Mouse (Mus musculus): ENCODE measurements around the gene Olfr658. TPM values are rescaled to one million over a fixed set of nuclear protein-coding genes. Genes with fewer than 3 reads are reported as not detected.

Gene Olfr658
- polyA plus RNA-seq, 1 experiment: not detected

GRCm38 (mm10) chr7:104603173-104603572 lies 43.9 kb downstream of the Olfr658 start:
- Histone ChIP-seq H3K9me3 (replicated peaks; ENCODE audit: control insufficient read depth, insufficient read depth, low read length, poor library complexity, severe bottlenecking) (no peaks in the 10 kb centered on the region), H3K27ac (ENCODE audit: insufficient read depth, low read length) (no peak overlapping the region), H3K4me1 (ENCODE audit: control insufficient read depth, insufficient read depth, low read length) (no peaks in the 10 kb centered on the region), H3K9ac (ENCODE audit: low read depth, poor library complexity, severe bottlenecking) (no peak overlapping the region), H3K4me3 (ENCODE audit: low read depth, low read length) (no peak overlapping the region), H3K27me3 (ENCODE audit: control insufficient read depth, insufficient read depth, low read length, poor library complexity, severe bottlenecking) (no peaks in the 10 kb centered on the region), H3K36me3 (ENCODE audit: control insufficient read depth, insufficient read depth, low read length, poor library complexity, severe bottlenecking) (no peaks in the 10 kb centered on the region)
- TF ChIP-seq CTCF (IDR thresholded peaks at IDR 0.05; ENCODE audit: low read depth, low read length) (peak; percentile 79), EP300 (IDR thresholded peaks at IDR 0.05; ENCODE audit: insufficient read depth, low read depth, low read length) (no peak)

GRCm38 (mm10) chr7:104601679-104602078 lies 45.4 kb downstream of the Olfr658 start, which contains the start of gene Olfr655:
Gene Olfr655, minus strand, starts transcription at chr7:104601779.
- H3K27me3 ChIP-seq (ENCODE audit: control insufficient read depth, insufficient read depth, low read length, poor library complexity, severe bottlenecking): no peaks in the 10 kb centered on the region
- H3K36me3 ChIP-seq (ENCODE audit: control insufficient read depth, insufficient read depth, low read length, poor library complexity, severe bottlenecking): no peaks in the 10 kb centered on the region
- no peaks in the 10 kb centered on the region for H3K4me1 ChIP-seq (ENCODE audit: control insufficient read depth, insufficient read depth, low read length)
- no peaks in the 10 kb centered on the region for H3K9me3 ChIP-seq (replicated peaks; ENCODE audit: control insufficient read depth, insufficient read depth, low read length, poor library complexity, severe bottlenecking)
- H3K4me3 ChIP-seq (ENCODE audit: low read depth, low read length): no peak within 1 kb of the TSS
- no peak within 1 kb of the TSS for H3K27ac ChIP-seq (ENCODE audit: insufficient read depth, low read length)
- H3K9ac ChIP-seq (ENCODE audit: low read depth, poor library complexity, severe bottlenecking): no peak within 1 kb of the TSS
- TF ChIP-seq CTCF (IDR thresholded peaks at IDR 0.05; ENCODE audit: low read depth, low read length) (no peak), POLR2A (IDR thresholded peaks at IDR 0.05; ENCODE audit: insufficient read depth, low read length) (no peak), EP300 (IDR thresholded peaks at IDR 0.05; ENCODE audit: insufficient read depth, low read depth, low read length) (no peak)

Other genes starting within 250 kb of the Olfr658 start
- gene Trim30c, start 246.5 kb downstream of the Olfr658 start, polyA plus RNA-seq (2011; ENCODE audit: insufficient read depth, insufficient read length, low read depth, missing spikeins): not detected in 2 replicates
- 1.3 and 1.4 TPM in 2 replicates for gene Trim30a, start 182.1 kb downstream of the Olfr658 start, polyA plus RNA-seq (2011; ENCODE audit: insufficient read depth, insufficient read length, low read depth, missing spikeins)
- 0.58 and 0.60 TPM in 2 replicates for gene Trim30d, start 139.5 kb downstream of the Olfr658 start, polyA plus RNA-seq (2011; ENCODE audit: insufficient read depth, insufficient read length, low read depth, missing spikeins)
- not detected in 2 replicates for gene Olfr651, start 97.2 kb downstream of the Olfr658 start, polyA plus RNA-seq (2011; ENCODE audit: insufficient read depth, insufficient read length, low read depth, missing spikeins)
- gene Olfr652, start 86.4 kb downstream of the Olfr658 start, polyA plus RNA-seq (2011; ENCODE audit: insufficient read depth, insufficient read length, low read depth, missing spikeins): not detected in 2 replicates
- gene Olfr653, start 70.0 kb downstream of the Olfr658 start, polyA plus RNA-seq (2011; ENCODE audit: insufficient read depth, insufficient read length, low read depth, missing spikeins): not detected in 2 replicates
- not detected in 2 replicates for gene Olfr654, start 60.3 kb downstream of the Olfr658 start, polyA plus RNA-seq (2011; ENCODE audit: insufficient read depth, insufficient read length, low read depth, missing spikeins)
- not detected in 2 replicates for gene Olfr655, start 45.5 kb downstream of the Olfr658 start, polyA plus RNA-seq (2011; ENCODE audit: insufficient read depth, insufficient read length, low read depth, missing spikeins)
- not detected in 2 replicates for gene Olfr656, start 33.4 kb downstream of the Olfr658 start, polyA plus RNA-seq (2011; ENCODE audit: insufficient read depth, insufficient read length, low read depth, missing spikeins)
- gene Olfr657, start 22.5 kb downstream of the Olfr658 start, polyA plus RNA-seq (2011; ENCODE audit: insufficient read depth, insufficient read length, low read depth, missing spikeins): not detected in 2 replicates
- gene Olfr659, start 19.4 kb upstream of the Olfr658 start, polyA plus RNA-seq (2011; ENCODE audit: insufficient read depth, insufficient read length, low read depth, missing spikeins): not detected in 2 replicates
- not detected in 2 replicates for gene Olfr661, start 39.2 kb upstream of the Olfr658 start, polyA plus RNA-seq (2011; ENCODE audit: insufficient read depth, insufficient read length, low read depth, missing spikeins)
- gene Usp17le, start 130.2 kb upstream of the Olfr658 start, polyA plus RNA-seq (2011; ENCODE audit: insufficient read depth, insufficient read length, low read depth, missing spikeins): not detected in 2 replicates
- not detected in 2 replicates for gene Usp17lb, start 195.3 kb upstream of the Olfr658 start, polyA plus RNA-seq (2011; ENCODE audit: insufficient read depth, insufficient read length, low read depth, missing spikeins)
- 0.29 TPM in 1 of 2 replicates, not detected in the other for gene Usp17la, start 209.7 kb upstream of the Olfr658 start, polyA plus RNA-seq (2011; ENCODE audit: insufficient read depth, insufficient read length, low read depth, missing spikeins)
- gene Olfr665, start 230.7 kb upstream of the Olfr658 start, polyA plus RNA-seq (2011; ENCODE audit: insufficient read depth, insufficient read length, low read depth, missing spikeins): not detected in 2 replicates
- not detected in 2 replicates for gene Olfr666, start 248.6 kb upstream of the Olfr658 start, polyA plus RNA-seq (2011; ENCODE audit: insufficient read depth, insufficient read length, low read depth, missing spikeins)